34 mouse cellular contexts compared by ENCODE assay signal in genomic region chr16:73855821-73856220, GRCm38 (mm10).
"Had no signal": no experiment of that assay in that cellular context is flagged by ENCODE, and none has a peak within 500 bp of the region (broad histone marks: within the 10 kb centered on the region; RNA-seq: fewer than 3 reads in every experiment).

No protein-coding gene starts in this region.

- H3K4me2 ChIP-seq: heart, embryonic 12.5 days; heart, embryonic 13.5 days; heart, embryonic 15.5 days; hindbrain, embryonic 12.5 days; hindbrain, embryonic 13.5 days; hindbrain, embryonic 14.5 days; hindbrain, embryonic 15.5 days; intestine, embryonic 15.5 days; kidney, embryonic 15.5 days had no signal

- H3K27me3 ChIP-seq: heart, embryonic 12.5 days; heart, embryonic 13.5 days; heart, embryonic 15.5 days; hindbrain, embryonic 12.5 days; hindbrain, embryonic 13.5 days; hindbrain, embryonic 15.5 days; intestine, embryonic 15.5 days; kidney, embryonic 15.5 days had no signal

- DNase-seq: heart, postnatal 10 days; heart, postnatal 14 days; heart, postnatal 36 days; heart, postnatal 4 days; kidney, adult 11 months; kidney, adult 18-20 months; kidney, adult 2 months; kidney, adult 8-10 months; kidney, adult 9 months; kidney, postnatal 10 days; kidney, postnatal 14 days; kidney, postnatal 25 days; kidney, postnatal 36 days; kidney, postnatal 4 days; layer of hippocampus, adult 9-11 months; layer of hippocampus, postnatal 36 days had no signal

- H3K36me3 ChIP-seq: heart, embryonic 12.5 days; heart, embryonic 13.5 days; heart, embryonic 15.5 days; hindbrain, embryonic 10.5 days; hindbrain, embryonic 12.5 days; hindbrain, embryonic 13.5 days; hindbrain, embryonic 15.5 days; intestine, embryonic 15.5 days; kidney, embryonic 15.5 days had no signal

- H3K9me3 ChIP-seq: heart, embryonic 12.5 days; heart, embryonic 13.5 days; heart, embryonic 15.5 days; hindbrain, embryonic 10.5 days; hindbrain, embryonic 12.5 days; hindbrain, embryonic 13.5 days; hindbrain, embryonic 15.5 days; intestine, embryonic 15.5 days; kidney, embryonic 15.5 days had no signal

- ATAC-seq: hindbrain, embryonic 16.5 days; hindbrain, postnatal 0 days; inflammation-experienced regulatory T-cells, adult 6 months; intestine, embryonic 15.5 days; intestine, embryonic 16.5 days; intestine, postnatal 0 days had no signal

- H3K27ac ChIP-seq: heart, embryonic 13.5 days; heart, embryonic 15.5 days; hindbrain, embryonic 10.5 days; hindbrain, embryonic 12.5 days; hindbrain, embryonic 13.5 days; hindbrain, embryonic 14.5 days; hindbrain, embryonic 15.5 days; hindbrain, postnatal 0 days; intestine, embryonic 15.5 days; kidney, embryonic 15.5 days; kidney, postnatal 0 days; layer of hippocampus, adult 2 months; left cerebral cortex, adult 2 months had no signal

- H3K9ac ChIP-seq: heart, embryonic 12.5 days; heart, embryonic 13.5 days; heart, embryonic 15.5 days; hindbrain, embryonic 12.5 days; hindbrain, embryonic 13.5 days; hindbrain, embryonic 14.5 days; hindbrain, embryonic 15.5 days; intestine, embryonic 15.5 days; kidney, embryonic 15.5 days had no signal

- H3K4me3 ChIP-seq: heart, embryonic 12.5 days; heart, embryonic 13.5 days; heart, embryonic 15.5 days; hindbrain, embryonic 10.5 days; hindbrain, embryonic 12.5 days; hindbrain, embryonic 13.5 days; hindbrain, embryonic 15.5 days; intestine, embryonic 15.5 days; kidney, embryonic 15.5 days; layer of hippocampus, adult 2 months; left cerebral cortex, adult 2 months had no signal

- H3K4me1 ChIP-seq: heart, embryonic 12.5 days; heart, embryonic 13.5 days; heart, embryonic 15.5 days; hindbrain, embryonic 10.5 days; hindbrain, embryonic 12.5 days; hindbrain, embryonic 13.5 days; hindbrain, embryonic 15.5 days; intestine, embryonic 15.5 days; kidney, embryonic 15.5 days had no signal
